Mouse (Mus musculus): ENCODE measurements around the gene Ppfia1. TPM values are rescaled to one million over a fixed set of nuclear protein-coding genes. Genes with fewer than 3 reads are reported as not detected.

The Ppfia1 gene
- total and polyA plus RNA-seq, 3 experiments = 29.3 to 46.6 (median 41.3) TPM

GRCm38 (mm10) chr7:144531585-144532378, 21.7 kb downstream of the Ppfia1 start (continued):
- TF ChIP-seq ZC3H11A (IDR thresholded peaks at IDR 0.05; ENCODE audit: low read depth, low read length) = no peak
- peak; percentile 73 for TF ChIP-seq ETS1 (conservative IDR thresholded peaks at IDR 0.05; ENCODE audit: low read depth, low read length)
- no peak; the same call in 1 of the 2 replicates for TF ChIP-seq TBP (conservative IDR thresholded peaks at IDR 0.05; ENCODE audit: low read depth, low read length)
- peak; percentile 54; the same call in 1 of the 2 replicates for TF ChIP-seq MAZ (IDR thresholded peaks at IDR 0.05; ENCODE audit: low read depth, low read length)
- TF ChIP-seq GABPA (IDR thresholded peaks at IDR 0.05; ENCODE audit: insufficient replicate concordance, low read depth, low read length) = no peak
- TF ChIP-seq ZKSCAN1 (IDR thresholded peaks at IDR 0.05; ENCODE audit: borderline replicate concordance, low read depth, low read length) = no peak
- TF ChIP-seq SIN3A (IDR thresholded peaks at IDR 0.05; ENCODE audit: low read length) = peak; percentile 77
- TF ChIP-seq MAX (IDR thresholded peaks at IDR 0.05; ENCODE audit: low read length) = no peak; the same call in 1 of the 2 replicates
- no peak for TF ChIP-seq NRF1 (IDR thresholded peaks at IDR 0.05; ENCODE audit: low read depth, low read length)
- no peak for TF ChIP-seq USF2 (conservative IDR thresholded peaks at IDR 0.05; ENCODE audit: low read depth, low read length)
- TF ChIP-seq MYC (IDR thresholded peaks at IDR 0.05; ENCODE audit: low read depth, low read length) = peak; percentile 73; the same call in 1 of the 2 replicates
- 0 out of 2 replicates have a peak, but pooled peaks have one; percentile 22 for TF ChIP-seq KAT2A (IDR thresholded peaks at IDR 0.05; ENCODE audit: insufficient replicate concordance, low read length)
- peak; percentile 96 for TF ChIP-seq IRF4 (IDR thresholded peaks at IDR 0.05; ENCODE audit: low read depth, low read length)
- TF ChIP-seq TCF12 (IDR thresholded peaks at IDR 0.05; ENCODE audit: low read depth, low read length) = 0 out of 2 replicates have a peak, but pooled peaks have one; percentile 35

- DNase-seq (ENCODE audit: extremely low read depth) = no peak
- H3K4me1 ChIP-seq (ENCODE audit: control insufficient read depth in 1 of 2, insufficient read depth in 2 of 2) = peaks cover 36 to 73% of the 10 kb centered on the region in 2 experiments
- in situ Hi-C loops (cut with MboI; ENCODE audit: low pct_ligation_motif_present, low pct_unique_long_range_greater_than_20kb, low sequenced_read_pairs) = no loop called here
- H3K27me3 ChIP-seq (replicated peaks) = no peaks in the 10 kb centered on the region
- no peaks in the 10 kb centered on the region for H3K9me3 ChIP-seq (replicated peaks; ENCODE audit: low read length)
- H3K4me3 ChIP-seq (replicated peaks in 1 of 3; ENCODE audit: low read depth in 2 of 3, low read length in 2 of 3, poor library complexity in 1 of 3) = no peak overlapping the region
- peaks cover 14% of the 10 kb centered on the region for H3K79me2 ChIP-seq (replicated peaks; ENCODE audit: control insufficient read depth, extremely low read depth, insufficient read depth, poor library complexity, severe bottlenecking)
- H3K4me2 ChIP-seq (ENCODE audit: insufficient read depth, low read depth, poor library complexity, severe bottlenecking) = no peak overlapping the region
- dilution Hi-C loops (cut with MboI; ENCODE audit: extremely low pct_ligation_motif_present, extremely low pct_unique_long_range_greater_than_20kb, low sequenced_read_pairs) = no loop called here
- H3K9ac ChIP-seq (ENCODE audit: insufficient read depth, low read depth) = no peak overlapping the region
- TF ChIP-seq EP300 (IDR thresholded peaks at IDR 0.05; ENCODE audit: low read length) = no peak
- TF ChIP-seq USF1 (IDR thresholded peaks at IDR 0.05; ENCODE audit: low read depth, low read length) = no peak
- no peak for TF ChIP-seq GABPA (IDR thresholded peaks at IDR 0.05; ENCODE audit: insufficient replicate concordance, low read depth, low read length)
- TF ChIP-seq SMC3 (IDR thresholded peaks at IDR 0.05; ENCODE audit: low read depth, low read length) = no peak
- TF ChIP-seq MEF2A (IDR thresholded peaks at IDR 0.05; ENCODE audit: borderline replicate concordance, low read depth, low read length) = no peak
- TF ChIP-seq MAZ (IDR thresholded peaks at IDR 0.05; ENCODE audit: low read depth, low read length) = no peak
- no peak for TF ChIP-seq CHD2 (IDR thresholded peaks at IDR 0.05; ENCODE audit: low read length)
- no peak for TF ChIP-seq ZC3H11A (IDR thresholded peaks at IDR 0.05; ENCODE audit: low read depth, low read length)
- no peak for TF ChIP-seq MXI1 (IDR thresholded peaks at IDR 0.05; ENCODE audit: low read depth, low read length)
- TF ChIP-seq MYC (IDR thresholded peaks at IDR 0.05; ENCODE audit: low read depth, low read length) = no peak
- TF ChIP-seq BHLHE40 (IDR thresholded peaks at IDR 0.05; ENCODE audit: low read depth, low read length) = no peak
- TF ChIP-seq MAX (IDR thresholded peaks at IDR 0.05; ENCODE audit: low read length) = no peak
- no peak for TF ChIP-seq MAFK (IDR thresholded peaks at IDR 0.05; ENCODE audit: insufficient replicate concordance, low read length)
- peaks cover 2 to 16% of the 10 kb centered on the region in 2 experiments for H3K36me3 ChIP-seq (replicated peaks in 1 of 2; ENCODE audit: control insufficient read depth in 1 of 2, insufficient read depth in 1 of 2, low read length in 1 of 2)
- H3K27ac ChIP-seq (ENCODE audit: insufficient read depth, low read depth) = no peak overlapping the region
These were observed 23.7 kb downstream of the Ppfia1 start for GRCm38 (mm10) chr7:144529851-144530250.
